Mouse (Mus musculus): ENCODE results near the gene Rtkn2. TPM values are rescaled to one million over a fixed set of nuclear protein-coding genes. Genes with fewer than 3 reads are reported as not detected.

The Rtkn2 gene
- polyA plus RNA-seq, 1 experiment: 9.5 TPM

GRCm38 (mm10) chr10:68013137-68013536, 33.8 kb downstream of the Rtkn2 start:
- Histone ChIP-seq H3K79me2 (ENCODE audit: control insufficient read depth, insufficient read depth) (no peaks in the 10 kb centered on the region), H3K36me3 (ENCODE audit: control insufficient read depth, insufficient read depth) (peaks cover 12% of the 10 kb centered on the region), H3ac (ENCODE audit: control insufficient read depth, insufficient read length, low read depth) (no peak overlapping the region), H3K4me3 (ENCODE audit: insufficient read depth, poor library complexity, severe bottlenecking) (no peak overlapping the region), H3K79me3 (ENCODE audit: low read depth) (no peaks in the 10 kb centered on the region), H3K27me3 (ENCODE audit: control insufficient read depth, insufficient read depth, insufficient read length) (no peaks in the 10 kb centered on the region)
- TF ChIP-seq FOSL1 (IDR thresholded peaks at IDR 0.05; ENCODE audit: insufficient read depth, low read length, poor library complexity, severe bottlenecking) (no peak), CTCF (IDR thresholded peaks at IDR 0.05; ENCODE audit: control insufficient read depth, insufficient read depth, insufficient read length) (peak; percentile 66)

DNA sequence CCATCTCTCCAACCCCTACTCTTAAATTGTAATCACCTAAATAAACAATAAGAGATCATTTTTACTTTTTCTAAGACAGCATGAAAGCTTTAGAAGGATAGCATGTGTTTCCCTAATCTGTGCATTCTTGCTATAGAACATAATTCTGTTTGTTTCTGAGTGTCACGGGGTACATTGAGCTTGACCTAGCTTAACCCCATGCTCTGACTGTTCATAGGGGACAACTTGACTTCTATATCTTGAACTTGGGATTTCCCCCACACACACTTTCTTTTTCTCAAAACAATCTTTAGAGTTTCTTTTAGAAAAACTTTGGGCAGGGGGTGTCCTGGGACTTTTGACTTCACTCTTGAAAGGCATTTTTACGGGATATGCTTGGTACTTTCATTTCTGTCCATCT, 41.4 kb downstream of the Rtkn2 start:
- Histone ChIP-seq H3K36me3 (ENCODE audit: control insufficient read depth, insufficient read depth) (peaks cover 19% of the 10 kb centered on the region), H3ac (ENCODE audit: control insufficient read depth, insufficient read length, low read depth) (no peak overlapping the region), H3K79me2 (ENCODE audit: control insufficient read depth, insufficient read depth) (no peaks in the 10 kb centered on the region), H3K79me3 (ENCODE audit: low read depth) (no peaks in the 10 kb centered on the region), H3K27me3 (ENCODE audit: control insufficient read depth, insufficient read depth, insufficient read length) (no peaks in the 10 kb centered on the region), H3K4me3 (ENCODE audit: insufficient read depth, poor library complexity, severe bottlenecking) (no peak overlapping the region)
- TF ChIP-seq CEBPB (IDR thresholded peaks at IDR 0.05; ENCODE audit: low read depth) (no peak), USF1 (IDR thresholded peaks at IDR 0.05; ENCODE audit: low read depth) (no peak), MYOD1 (IDR thresholded peaks at IDR 0.05; ENCODE audit: control insufficient read depth, insufficient read length, low read depth) (no peak), MAX (IDR thresholded peaks at IDR 0.05) (no peak)

DNA sequence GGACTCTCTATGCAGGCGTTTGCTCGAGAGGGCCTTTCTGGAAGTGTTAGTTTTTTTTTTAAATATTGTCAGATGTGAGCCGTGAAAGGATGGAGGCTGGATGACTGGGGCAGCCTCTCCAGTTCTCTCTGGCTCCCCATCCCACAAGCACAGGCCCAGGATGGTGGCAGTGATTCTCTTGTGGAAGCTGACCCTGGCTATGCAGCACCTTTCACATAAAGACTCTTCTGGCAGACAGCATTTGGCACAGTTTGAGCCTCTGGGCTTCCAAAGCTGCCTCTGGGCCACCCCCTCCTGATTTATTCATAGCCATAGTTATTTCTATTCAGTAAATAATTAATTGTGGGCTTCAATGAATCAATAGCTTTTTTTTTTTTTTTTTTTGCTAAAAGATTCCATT, 46.3 kb downstream of the Rtkn2 start:
- Histone ChIP-seq H3ac (ENCODE audit: control insufficient read depth, insufficient read length, low read depth) (no peak overlapping the region), H3K27me3 (ENCODE audit: control insufficient read depth, insufficient read depth, insufficient read length) (no peaks in the 10 kb centered on the region), H3K36me3 (ENCODE audit: control insufficient read depth, insufficient read depth) (peaks cover 19% of the 10 kb centered on the region), H3K79me2 (ENCODE audit: control insufficient read depth, insufficient read depth) (no peaks in the 10 kb centered on the region), H3K4me3 (ENCODE audit: insufficient read depth, poor library complexity, severe bottlenecking) (no peak overlapping the region), H3K79me3 (ENCODE audit: low read depth) (no peaks in the 10 kb centered on the region)
- TF ChIP-seq CTCF (IDR thresholded peaks at IDR 0.05; ENCODE audit: control insufficient read depth, insufficient read depth, insufficient read length) (no peak), CEBPB (IDR thresholded peaks at IDR 0.05; ENCODE audit: low read depth) (no peak), FOSL1 (IDR thresholded peaks at IDR 0.05; ENCODE audit: insufficient read depth, low read length, poor library complexity, severe bottlenecking) (no peak), MYOG (IDR thresholded peaks at IDR 0.05; ENCODE audit: control insufficient read depth, extremely low read depth, insufficient read length) (no peak), MYOD1 (IDR thresholded peaks at IDR 0.05; ENCODE audit: control insufficient read depth, insufficient read length, low read depth) (no peak), MAX (IDR thresholded peaks at IDR 0.05) (no peak), USF1 (IDR thresholded peaks at IDR 0.05; ENCODE audit: low read depth) (no peak)

- H3K4me3 ChIP-seq (ENCODE audit: insufficient read depth, poor library complexity, severe bottlenecking): no peak overlapping the region
- no peaks in the 10 kb centered on the region for H3K79me2 ChIP-seq (ENCODE audit: control insufficient read depth, insufficient read depth)
- H3K27me3 ChIP-seq (ENCODE audit: control insufficient read depth, insufficient read depth, insufficient read length): no peaks in the 10 kb centered on the region
- TF ChIP-seq FOSL1 (IDR thresholded peaks at IDR 0.05; ENCODE audit: insufficient read depth, low read length, poor library complexity, severe bottlenecking): no peak
- no peak for TF ChIP-seq MAX (IDR thresholded peaks at IDR 0.05)
- no peak for TF ChIP-seq MYOD1 (IDR thresholded peaks at IDR 0.05; ENCODE audit: control insufficient read depth, insufficient read length, low read depth)
- no peak for TF ChIP-seq MYOG (IDR thresholded peaks at IDR 0.05; ENCODE audit: control insufficient read depth, extremely low read depth, insufficient read length)
- no peak for TF ChIP-seq CTCF (IDR thresholded peaks at IDR 0.05; ENCODE audit: control insufficient read depth, insufficient read depth, insufficient read length)
- no peak for TF ChIP-seq USF1 (IDR thresholded peaks at IDR 0.05; ENCODE audit: low read depth)
- TF ChIP-seq CEBPB (IDR thresholded peaks at IDR 0.05; ENCODE audit: low read depth): no peak
- H3K79me3 ChIP-seq (ENCODE audit: low read depth): no peaks in the 10 kb centered on the region
- peaks cover 27% of the 10 kb centered on the region for H3K36me3 ChIP-seq (ENCODE audit: control insufficient read depth, insufficient read depth)
- no peak overlapping the region for H3ac ChIP-seq (ENCODE audit: control insufficient read depth, insufficient read length, low read depth)
Measured at GRCm38 (mm10) chr10:68028327-68029080, 49.1 kb downstream of the Rtkn2 start.

- no peak for TF ChIP-seq CTCF (IDR thresholded peaks at IDR 0.05; ENCODE audit: control insufficient read depth, insufficient read depth, insufficient read length)
- TF ChIP-seq MYOG (IDR thresholded peaks at IDR 0.05; ENCODE audit: control insufficient read depth, extremely low read depth, insufficient read length): no peak
- no peak for TF ChIP-seq MAX (IDR thresholded peaks at IDR 0.05)
- TF ChIP-seq FOSL1 (IDR thresholded peaks at IDR 0.05; ENCODE audit: insufficient read depth, low read length, poor library complexity, severe bottlenecking): no peak
- TF ChIP-seq MYOD1 (IDR thresholded peaks at IDR 0.05; ENCODE audit: control insufficient read depth, insufficient read length, low read depth): no peak
- no peak for TF ChIP-seq CEBPB (IDR thresholded peaks at IDR 0.05; ENCODE audit: low read depth)
- no peak for TF ChIP-seq USF1 (IDR thresholded peaks at IDR 0.05; ENCODE audit: low read depth)
- Histone ChIP-seq H3ac (ENCODE audit: control insufficient read depth, insufficient read length, low read depth) (no peak overlapping the region), H3K36me3 (ENCODE audit: control insufficient read depth, insufficient read depth) (peaks cover 24% of the 10 kb centered on the region), H3K27me3 (ENCODE audit: control insufficient read depth, insufficient read depth, insufficient read length) (no peaks in the 10 kb centered on the region), H3K79me3 (ENCODE audit: low read depth) (no peaks in the 10 kb centered on the region), H3K4me3 (ENCODE audit: insufficient read depth, poor library complexity, severe bottlenecking) (no peak overlapping the region), H3K79me2 (ENCODE audit: control insufficient read depth, insufficient read depth) (no peaks in the 10 kb centered on the region)
Measured at GRCm38 (mm10) chr10:68029081-68029626, 49.8 kb downstream of the Rtkn2 start.

DNA sequence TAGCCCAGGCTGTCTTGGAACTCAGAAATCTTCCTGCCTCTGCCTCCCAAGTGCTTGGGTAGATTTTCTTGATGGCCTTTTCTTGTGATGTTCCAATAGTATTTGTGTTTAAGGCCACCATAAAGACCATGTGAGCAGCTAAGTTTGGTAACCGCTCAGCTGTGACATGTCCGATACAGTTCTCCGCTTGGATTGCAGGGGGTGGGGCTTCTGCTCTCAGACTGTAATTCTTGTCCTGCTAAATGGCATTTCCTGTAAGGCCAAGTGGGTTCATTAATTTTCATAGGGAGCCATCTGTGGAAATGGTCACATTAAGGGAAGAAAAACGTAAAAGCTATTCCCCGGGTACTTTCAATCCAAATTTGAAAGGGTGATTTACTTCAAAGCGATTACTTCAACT, 50.7 kb downstream of the Rtkn2 start:
- Histone ChIP-seq H3K27me3 (ENCODE audit: control insufficient read depth, insufficient read depth, insufficient read length) (no peaks in the 10 kb centered on the region), H3K36me3 (ENCODE audit: control insufficient read depth, insufficient read depth) (peaks cover 23% of the 10 kb centered on the region), H3K79me3 (ENCODE audit: low read depth) (no peaks in the 10 kb centered on the region), H3K79me2 (ENCODE audit: control insufficient read depth, insufficient read depth) (no peaks in the 10 kb centered on the region), H3ac (ENCODE audit: control insufficient read depth, insufficient read length, low read depth) (no peak overlapping the region), H3K4me3 (ENCODE audit: insufficient read depth, poor library complexity, severe bottlenecking) (no peak overlapping the region)
- TF ChIP-seq MYOG (IDR thresholded peaks at IDR 0.05; ENCODE audit: control insufficient read depth, extremely low read depth, insufficient read length) (no peak), CTCF (IDR thresholded peaks at IDR 0.05; ENCODE audit: control insufficient read depth, insufficient read depth, insufficient read length) (no peak), MYOD1 (IDR thresholded peaks at IDR 0.05; ENCODE audit: control insufficient read depth, insufficient read length, low read depth) (no peak), CEBPB (IDR thresholded peaks at IDR 0.05; ENCODE audit: low read depth) (no peak), FOSL1 (IDR thresholded peaks at IDR 0.05; ENCODE audit: insufficient read depth, low read length, poor library complexity, severe bottlenecking) (no peak), USF1 (IDR thresholded peaks at IDR 0.05; ENCODE audit: low read depth) (no peak), MAX (IDR thresholded peaks at IDR 0.05) (no peak)

All from C2C12 (cell line).